Mouse (Mus musculus): Measurements from ENCODE around the gene Whamm.

The Whamm gene

GRCm38 (mm10) chr7:81563506-81564015 is 7.5 kb upstream of the Whamm start:
- DNase-seq (ENCODE audit: low read depth, low spot score), result no peak

DNA sequence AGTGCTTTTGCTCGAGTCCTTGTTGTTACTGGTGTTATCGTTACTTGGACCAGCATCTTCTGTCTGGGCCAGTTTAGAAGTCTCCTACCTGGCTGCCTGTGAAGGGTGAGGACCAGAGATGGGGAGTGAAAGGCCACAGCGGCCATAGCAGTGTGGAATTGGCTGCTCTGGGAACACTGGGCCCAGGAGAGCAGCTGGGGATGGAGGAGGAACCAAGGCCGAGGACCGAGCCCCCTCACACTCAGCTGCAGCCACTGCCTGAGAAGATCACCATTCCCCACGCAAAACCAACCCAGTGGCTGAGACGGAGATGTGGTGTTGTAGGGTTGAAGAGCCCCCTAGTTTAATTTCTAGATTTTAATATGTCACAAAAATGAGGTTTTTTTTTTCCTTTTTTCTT is 6.3 kb upstream of the Whamm start:
- DNase-seq (ENCODE audit: low read depth, low spot score), result no peak

DNA sequence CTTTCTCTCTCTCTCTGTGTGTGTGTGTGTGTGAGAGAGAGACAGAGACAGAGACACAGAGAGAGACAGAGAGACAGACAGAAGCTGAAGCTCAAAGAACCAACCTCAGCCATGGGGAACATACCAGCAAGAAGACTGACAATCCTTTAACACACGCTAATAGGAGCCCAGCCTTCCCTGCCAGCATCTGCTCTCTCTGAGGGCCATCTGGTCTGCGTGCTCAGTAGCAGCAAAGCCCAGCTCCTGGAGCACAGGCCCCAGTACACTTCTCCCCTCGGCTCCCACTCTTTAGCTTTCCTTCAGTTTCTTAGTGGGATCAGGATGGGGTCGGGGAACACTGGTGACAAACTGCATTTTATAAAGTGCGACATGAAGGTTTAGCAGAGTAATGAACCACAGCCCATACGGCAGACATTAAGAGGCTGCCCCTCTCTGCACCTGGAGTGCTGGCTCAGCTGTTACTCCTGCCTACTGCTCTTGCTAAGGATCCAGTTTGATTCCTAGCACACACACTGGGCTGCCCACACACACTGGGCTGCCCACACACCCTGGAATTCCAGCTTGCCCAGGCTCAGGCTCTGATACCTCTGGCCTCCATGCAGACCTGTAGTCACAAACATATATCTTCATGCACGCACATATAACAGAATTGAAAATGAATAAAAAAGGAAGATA is 5.5 kb upstream of the Whamm start:
- DNase-seq (ENCODE audit: low read depth, low spot score), result no peak

DNA sequence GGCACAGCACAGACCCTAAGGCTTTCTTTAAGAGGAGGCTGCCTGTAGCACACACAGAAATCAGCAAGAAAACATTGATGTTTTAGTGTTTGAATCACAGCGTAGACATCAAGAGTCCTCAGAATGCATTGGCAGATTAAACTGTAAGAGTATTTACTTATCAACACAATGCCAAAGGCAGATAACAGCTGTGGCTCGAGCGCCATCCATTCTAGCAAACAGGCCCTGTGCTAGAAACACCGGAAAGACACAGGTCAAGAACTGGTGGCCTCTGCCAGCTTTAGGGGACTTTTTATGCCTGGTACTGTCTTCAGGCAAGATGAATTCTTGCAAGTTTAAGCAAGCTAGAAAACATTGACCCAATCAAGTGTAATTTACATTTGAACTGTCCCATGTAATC is 4.7 kb upstream of the Whamm start:
- DNase-seq (ENCODE audit: low read depth, low spot score), result no peak

- DNase-seq (ENCODE audit: low read depth, low spot score), result no peak
Observed at GRCm38 (mm10) chr7:81566892-81567291, 4.2 kb upstream of the Whamm start, which contains the start of gene Fsd2. Gene Fsd2 (minus strand): TSS chr7:81566944.

GRCm38 (mm10) chr7:81567396-81567795 is 3.7 kb upstream of the Whamm start:
- DNase-seq (ENCODE audit: low read depth, low spot score), result no peak

- no peak for DNase-seq (ENCODE audit: low read depth, low spot score)
Observed at GRCm38 (mm10) chr7:81569851-81570250, 1.2 kb upstream of the Whamm start.

- no peak for DNase-seq (ENCODE audit: low read depth, low spot score)
Observed at GRCm38 (mm10) chr7:81570271-81570670, 795 bp upstream of the Whamm start.

- no peak for DNase-seq (ENCODE audit: low read depth, low spot score)
Observed at GRCm38 (mm10) chr7:81570752-81571107, 336 bp upstream of the Whamm start.

DNA sequence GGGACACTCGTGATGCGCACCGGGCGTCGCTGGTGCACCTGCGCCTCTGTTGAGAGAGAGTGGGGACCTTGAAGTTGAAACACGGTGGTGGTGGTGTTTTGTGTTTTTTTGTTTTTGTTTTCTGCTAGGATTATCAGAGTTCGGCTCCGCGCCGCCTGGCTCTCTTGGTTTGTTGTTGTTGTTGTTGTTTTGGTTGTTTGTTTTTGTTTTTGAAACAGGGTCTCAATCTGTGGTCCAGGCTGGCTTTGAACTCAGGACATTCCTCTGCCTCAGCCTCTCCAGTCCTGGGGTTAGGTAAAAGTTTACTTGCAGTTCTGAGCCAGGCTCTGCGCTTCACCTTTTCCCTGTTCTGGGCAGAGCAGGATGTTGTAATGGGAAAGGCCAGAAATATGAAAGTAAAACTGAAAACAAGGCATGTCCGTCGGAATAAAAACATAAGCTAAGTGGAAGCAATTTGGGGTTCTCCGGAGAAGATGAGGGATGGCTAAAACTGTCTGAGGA is 925 bp downstream of the Whamm start:
- peak; percentile 54 for DNase-seq (ENCODE audit: low read depth, low spot score)

DNA sequence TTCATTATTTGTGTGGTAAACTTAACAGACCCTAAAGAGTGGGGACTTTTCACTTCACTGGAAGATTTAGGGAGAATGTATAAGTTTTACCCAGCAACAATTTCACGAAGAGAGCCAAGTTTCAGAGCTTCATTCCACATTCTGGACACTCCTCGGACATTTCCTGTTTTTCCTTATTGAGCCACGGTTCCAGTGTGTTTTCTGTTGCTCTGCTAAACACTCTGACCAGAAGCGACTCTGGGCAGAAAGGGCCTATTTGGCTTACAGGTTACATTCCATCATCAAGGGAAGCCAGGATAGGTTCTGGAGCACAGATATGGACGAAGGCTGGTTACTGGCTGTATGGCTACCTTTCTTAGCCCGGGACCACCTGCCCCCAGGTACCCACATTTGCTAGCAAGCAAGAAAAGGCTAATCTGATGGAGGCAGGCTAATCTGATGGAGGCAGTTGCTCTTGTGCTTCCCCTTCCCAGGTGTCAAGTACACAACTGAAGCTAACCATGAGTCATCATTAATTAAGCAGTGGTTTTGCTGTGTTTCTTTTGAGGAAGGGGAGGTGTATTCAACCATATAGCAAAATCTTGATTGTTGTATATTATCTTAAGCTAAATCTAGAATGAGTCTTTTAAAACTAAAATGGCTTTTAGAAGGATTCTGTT is 1.7 kb downstream of the Whamm start:
- peak; percentile 46 for DNase-seq (ENCODE audit: low read depth, low spot score)

GRCm38 (mm10) chr7:81573397-81573796 is 2.3 kb downstream of the Whamm start:
- DNase-seq (ENCODE audit: low read depth, low spot score), result peak; percentile 44

DNA sequence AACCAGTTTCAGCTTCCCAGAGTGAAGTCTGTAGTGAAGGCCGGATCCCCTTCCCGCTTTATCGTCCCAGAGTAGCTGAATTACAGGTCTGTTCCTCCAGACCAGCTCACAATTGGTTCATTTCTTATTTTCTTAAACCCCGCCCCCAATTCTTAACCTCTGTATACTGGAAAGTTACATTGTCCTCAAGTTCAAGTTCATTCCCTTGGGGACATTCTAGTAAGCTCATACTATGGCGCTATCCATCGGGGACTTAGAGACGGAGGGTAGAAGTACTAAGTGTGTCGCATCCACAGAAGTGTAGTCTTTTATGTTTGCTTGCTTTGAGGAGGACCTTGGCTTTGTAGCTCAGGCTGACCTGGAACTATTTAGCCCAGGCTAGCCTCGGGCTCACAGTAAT is 2.8 kb downstream of the Whamm start:
- no peak for DNase-seq (ENCODE audit: low read depth, low spot score)

DNA sequence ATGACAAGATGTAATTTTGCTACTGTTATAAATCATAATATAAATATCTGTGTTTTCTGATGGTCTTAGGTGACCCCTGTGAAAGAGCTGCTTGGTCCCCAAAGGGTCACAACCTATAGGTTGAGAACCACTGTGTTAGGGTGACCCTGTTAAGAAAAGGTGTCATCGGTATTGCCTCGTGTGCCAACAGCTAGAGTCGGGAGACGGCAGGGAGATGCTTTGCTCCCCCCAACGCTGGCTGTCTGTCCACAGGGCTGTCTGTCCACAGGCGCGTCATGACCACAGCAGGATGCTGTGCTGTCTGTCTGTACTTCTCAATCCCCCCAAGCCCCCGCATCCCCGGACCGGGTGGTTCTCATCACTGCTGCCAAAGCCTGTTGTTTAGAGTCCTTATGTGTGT is 4.5 kb downstream of the Whamm start:
- DNase-seq (ENCODE audit: low read depth, low spot score), result no peak

GRCm38 (mm10) chr7:81577872-81578271 is 6.8 kb downstream of the Whamm start:
- DNase-seq (ENCODE audit: low read depth, low spot score), result no peak

- no peak for DNase-seq (ENCODE audit: low read depth, low spot score)
Observed at GRCm38 (mm10) chr7:81578413-81578812, 7.3 kb downstream of the Whamm start.

DNA sequence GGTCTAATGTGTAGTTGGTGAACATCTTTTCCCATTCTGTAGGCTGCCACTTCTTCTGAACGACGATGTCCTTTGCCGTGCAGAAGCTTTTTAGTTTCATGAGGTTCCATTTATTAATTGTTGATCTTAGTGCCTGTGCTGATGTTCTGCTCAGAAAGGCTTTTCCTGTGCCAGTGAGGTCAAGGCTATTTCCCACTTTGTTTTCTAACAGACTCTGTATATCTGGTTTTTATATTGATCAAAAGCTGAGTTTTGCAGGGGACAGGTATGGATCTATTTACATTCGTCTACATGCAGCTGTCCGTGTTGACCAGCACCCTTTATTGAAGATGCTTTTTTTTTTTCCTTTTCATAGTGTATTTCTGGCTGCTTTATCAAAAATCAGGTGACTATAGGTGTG is 8.2 kb downstream of the Whamm start:
- no peak for DNase-seq (ENCODE audit: low read depth, low spot score)

DNA sequence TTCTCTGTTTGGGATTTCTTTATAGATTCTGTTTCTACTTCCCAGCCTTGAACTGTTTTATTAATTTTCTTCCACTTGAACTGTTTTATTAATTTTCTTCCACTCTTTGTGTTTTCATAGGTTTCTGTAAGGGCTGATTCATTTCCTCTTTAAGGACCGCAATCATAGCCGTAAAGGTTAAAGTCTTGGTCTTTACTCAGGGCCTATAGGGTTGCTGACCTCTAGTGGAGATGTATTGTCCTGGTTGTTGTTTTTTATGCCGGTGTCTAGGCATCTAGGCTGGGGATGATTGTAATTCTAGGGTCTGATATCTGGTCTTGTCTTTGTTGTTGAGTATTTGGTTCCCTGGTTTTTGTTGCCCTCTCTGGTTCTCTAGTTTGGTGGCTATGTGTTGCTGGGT is 12.4 kb downstream of the Whamm start:
- no peak for DNase-seq (ENCODE audit: low read depth, low spot score)

DNA sequence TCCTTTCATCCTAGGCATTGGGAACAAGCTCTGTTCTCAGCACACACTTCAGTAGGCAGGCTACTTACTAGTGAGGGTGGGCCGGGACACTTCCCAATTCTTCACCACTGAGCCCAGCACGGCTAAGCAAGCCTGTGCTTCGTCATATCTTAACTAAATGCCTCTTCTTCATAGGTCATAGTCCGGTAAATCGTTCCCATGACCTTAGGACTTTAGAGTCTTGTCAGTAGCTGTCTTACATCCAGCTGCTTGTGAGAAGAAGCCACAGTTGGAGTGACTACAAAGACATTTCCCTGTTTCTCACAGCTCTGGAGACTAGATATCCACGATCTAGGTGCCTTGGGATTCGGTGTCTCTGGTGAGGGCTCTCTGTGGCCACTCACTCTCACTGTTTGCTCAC is 14.3 kb downstream of the Whamm start:
- no peak for DNase-seq (ENCODE audit: low read depth, low spot score)

- no peak for DNase-seq (ENCODE audit: low read depth, low spot score)
Observed at GRCm38 (mm10) chr7:81587238-81587637, 16.2 kb downstream of the Whamm start.

DNA sequence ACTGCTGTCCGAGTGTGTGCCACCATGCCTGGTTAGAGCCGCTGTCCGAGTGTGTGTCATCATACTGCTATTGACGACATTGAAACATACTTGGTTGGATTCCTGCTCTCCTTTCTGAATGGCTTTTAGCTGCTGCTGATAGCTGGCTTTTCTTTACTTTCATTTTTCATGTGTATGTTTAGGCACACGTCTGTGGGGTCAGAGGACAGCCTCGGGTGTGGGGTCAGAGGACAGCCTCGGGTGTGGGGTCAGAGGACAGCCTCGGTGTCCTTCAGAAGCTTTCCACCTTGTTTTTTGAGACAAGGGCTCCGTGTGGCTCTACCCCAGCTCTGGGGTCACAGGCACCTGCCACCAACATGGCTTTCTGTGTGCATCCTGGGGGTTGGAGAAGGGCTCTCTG is 21.6 kb downstream of the Whamm start:
- DNase-seq (ENCODE audit: low read depth, low spot score), result no peak

- DNase-seq (ENCODE audit: low read depth, low spot score), result no peak
Observed at GRCm38 (mm10) chr7:81593387-81593786, 22.3 kb downstream of the Whamm start.

DNA sequence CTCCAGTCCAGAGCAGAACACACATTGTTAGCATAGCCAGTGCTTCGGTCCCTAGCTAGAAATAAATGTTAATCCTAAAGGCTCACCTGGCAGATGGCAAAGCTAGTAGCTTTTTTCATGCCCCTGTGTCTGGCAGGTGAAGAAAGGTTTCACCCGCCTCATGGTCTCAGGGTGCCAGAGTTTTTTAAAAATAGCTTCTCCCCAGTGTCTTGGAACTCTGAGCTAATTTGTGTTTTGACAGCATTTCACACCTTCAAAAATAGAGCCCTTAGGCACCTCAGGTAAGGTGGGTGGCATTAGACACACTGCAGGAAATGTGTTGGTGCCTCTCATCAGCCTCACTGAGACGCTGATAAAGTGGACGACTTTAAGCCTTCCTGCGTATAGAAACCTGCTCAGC is 24.0 kb downstream of the Whamm start:
- no peak for DNase-seq (ENCODE audit: low read depth, low spot score)
